Mouse (Mus musculus) neural tube, embryonic 12.5 days (tissue): ENCODE measurements around the gene Bivm. TPM values are rescaled to one million over a fixed set of nuclear protein-coding genes. Genes with fewer than 3 reads are reported as not detected.

Experiments used
- ATAC-seq: fragments of 200-750 bp; cut with Nextera tagmentation; 2 replicates; pipeline ENCODE4 v1.8.0; 2017; ENCODE audit warnings: low read depth, mild to moderate bottlenecking, moderate TSS enrichment, moderate library complexity; ENCODE audit not compliant: low FRiP score
- H3K27ac ChIP-seq: fragments of 300-500 bp; sonication (generic); 2 replicates; pipeline ENCODE4 v1.5.1; 2016
- H3K27me3 ChIP-seq: fragments of 300-500 bp; sonication (generic); replicated peaks from 2 replicates; pipeline ENCODE4 v1.6.1; 2016; ENCODE audit warnings: mild to moderate bottlenecking
- H3K36me3 ChIP-seq: fragments of 300-500 bp; sonication (generic); 2 replicates; pipeline ENCODE4 v1.6.1; 2016; ENCODE audit warnings: mild to moderate bottlenecking
- H3K4me1 ChIP-seq: fragments of 300-500 bp; sonication (generic); 2 replicates; pipeline ENCODE4 v1.6.1; 2016
- H3K4me2 ChIP-seq: fragments of 300-500 bp; sonication (generic); replicated peaks from 2 replicates; pipeline ENCODE4 v1.6.1; 2016; ENCODE audit warnings: mild to moderate bottlenecking
- H3K4me3 ChIP-seq: fragments of 300-500 bp; sonication (generic); 2 replicates; pipeline ENCODE4 v1.5.1; 2016
- H3K9ac ChIP-seq: fragments of 300-500 bp; sonication (generic); 2 replicates; pipeline ENCODE4 v1.6.1; 2016; ENCODE audit warnings: mild to moderate bottlenecking
- H3K9me3 ChIP-seq: fragments of 300-500 bp; sonication (generic); 2 replicates; pipeline ENCODE4 v1.6.1; 2016; ENCODE audit warnings: mild to moderate bottlenecking
- WGBS: fragments of 180-500 bp; shearing (Covaris S2); methylation state at CpG from one replicate; pipeline ENCODE4 v1.1.7; 2016; 5-methylcytosine and 5-hydroxymethylcytosine counted together
- polyA plus RNA-seq: library from polyadenylated mRNA; unstranded; fragments of >200 nt; fragmentation: Nextera tagmentation; extraction: Ambion mirVana; gene quantifications from 2 replicates; pipeline ENCODE4 v1.2.1, GENCODE M21; 2016

Bivm gene
- polyA plus RNA-seq: 26.5 and 31.9 TPM in 2 replicates

GRCm38 (mm10) chr1:44118239-44119054, at the start of gene Bivm, which contains the start of gene Kdelc1:
Bivm (plus strand) TSS chr1:44118957.
Kdelc1 (minus strand) TSS chr1:44118808.
- Histone ChIP-seq H3K4me2 (peak within 1 kb of the TSS; percentile 76), H3K9me3 (no peaks in the 10 kb centered on the region), H3K4me3 (peak within 1 kb of the TSS; percentile 74), H3K4me1 (no peaks in the 10 kb centered on the region), H3K36me3 (peaks cover 11% of the 10 kb centered on the region), H3K9ac (peak within 1 kb of the TSS; percentile 89), H3K27ac (peak within 1 kb of the TSS; percentile 88), H3K27me3 (no peaks in the 10 kb centered on the region)
- peak; percentile 97 for ATAC-seq
- under 1% methylated on average over 39 of the region's 39 CpGs for WGBS

- H3K9ac ChIP-seq: peak overlapping the region; percentile 77
- peak; percentile 81 for ATAC-seq
- H3K4me1 ChIP-seq: peaks cover 8% of the 10 kb centered on the region; the same call in 1 of the 2 replicates
- peak overlapping the region; percentile 82; the same call in 1 of the 2 replicates for H3K27ac ChIP-seq
- no peaks in the 10 kb centered on the region for H3K9me3 ChIP-seq
- under 1% methylated on average over 55 of the region's 55 CpGs for WGBS
- H3K27me3 ChIP-seq: no peaks in the 10 kb centered on the region
- peaks cover 26% of the 10 kb centered on the region for H3K36me3 ChIP-seq
- peak overlapping the region; percentile 79 for H3K4me3 ChIP-seq
- H3K4me2 ChIP-seq: peak overlapping the region; percentile 68
Observed at GRCm38 (mm10) chr1:44101448-44102225, 17.1 kb upstream of the Bivm start.

DNA sequence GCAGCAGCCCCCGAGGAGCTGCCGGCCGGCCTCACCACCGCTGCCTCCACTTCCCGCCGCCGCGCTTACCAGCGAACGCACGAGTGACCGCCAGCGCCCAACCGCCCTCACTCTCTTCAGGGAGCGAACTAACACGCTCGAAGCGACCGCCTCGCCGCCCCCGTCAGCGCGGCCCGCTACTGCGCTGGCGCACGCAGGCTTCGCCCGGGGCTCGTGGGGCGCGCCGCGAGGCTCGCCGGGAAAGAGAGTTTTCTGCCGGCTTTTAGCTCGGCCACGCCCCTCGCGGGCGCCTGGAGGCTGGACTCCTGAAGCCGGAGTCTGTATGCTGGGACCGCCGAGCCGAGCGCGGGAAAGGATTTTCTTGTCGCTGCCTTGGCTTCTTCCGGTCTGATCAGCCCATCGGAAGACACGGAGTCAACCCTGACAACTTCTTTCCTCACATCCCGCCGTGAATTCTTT, 16.5 kb upstream of the Bivm start, which contains the start of gene Tex30:
Tex30 (minus strand) TSS at position 183 of the 459 bp plus-strand sequence.
- H3K27me3 ChIP-seq: no peaks in the 10 kb centered on the region
- under 1% methylated on average over 55 of the region's 55 CpGs for WGBS
- peak within 1 kb of the TSS; percentile 82; the same call in 1 of the 2 replicates for H3K27ac ChIP-seq
- ATAC-seq: peak; percentile 98
- peaks cover 21% of the 10 kb centered on the region for H3K36me3 ChIP-seq
- H3K4me2 ChIP-seq: peak within 1 kb of the TSS; percentile 68
- H3K9ac ChIP-seq: peak within 1 kb of the TSS; percentile 77
- H3K4me1 ChIP-seq: peaks cover 8% of the 10 kb centered on the region; the same call in 1 of the 2 replicates
- H3K9me3 ChIP-seq: no peaks in the 10 kb centered on the region
- peak within 1 kb of the TSS; percentile 79 for H3K4me3 ChIP-seq

GRCm38 (mm10) chr1:44102939-44103338, 15.8 kb upstream of the Bivm start:
- WGBS: 12% methylated on average over 5 of the region's 5 CpGs
- H3K4me3 ChIP-seq: peak overlapping the region; percentile 79; the same call in 1 of the 2 replicates
- 0 out of 2 replicates have a peak overlapping the region, but pooled peaks have one; percentile 77 for H3K9ac ChIP-seq
- no peaks in the 10 kb centered on the region for H3K9me3 ChIP-seq
- peaks cover 8% of the 10 kb centered on the region; the same call in 1 of the 2 replicates for H3K4me1 ChIP-seq
- no peaks in the 10 kb centered on the region for H3K27me3 ChIP-seq
- H3K4me2 ChIP-seq: peak overlapping the region; percentile 68
- H3K27ac ChIP-seq: no peak overlapping the region
- peak; percentile 27; the same call in 1 of the 2 replicates for ATAC-seq
- peaks cover 21% of the 10 kb centered on the region for H3K36me3 ChIP-seq

DNA sequence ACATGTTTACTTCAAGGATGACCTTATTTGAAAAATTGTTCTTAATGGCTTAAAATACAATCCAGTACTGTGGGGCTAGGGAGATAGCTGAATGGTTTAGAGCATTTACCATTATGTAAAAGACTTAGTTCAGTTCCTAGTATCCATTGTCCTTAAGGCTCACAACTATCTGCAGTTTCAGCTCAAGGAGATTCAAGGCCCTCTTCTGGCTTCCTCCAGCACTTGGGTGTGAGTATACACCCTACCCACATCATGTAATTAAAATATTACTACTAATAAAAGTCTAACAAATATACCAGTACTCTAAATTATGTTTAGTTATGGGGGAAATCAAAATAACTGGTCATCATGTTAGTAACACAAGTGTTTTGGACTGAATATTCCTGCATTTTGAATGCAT, 1.2 kb upstream of the Bivm start:
- H3K36me3 ChIP-seq: peaks cover 16% of the 10 kb centered on the region
- no peaks in the 10 kb centered on the region for H3K27me3 ChIP-seq
- no peaks in the 10 kb centered on the region for H3K9me3 ChIP-seq
- H3K4me1 ChIP-seq: no peaks in the 10 kb centered on the region
- no peak overlapping the region for H3K9ac ChIP-seq
- H3K4me3 ChIP-seq: no peak overlapping the region
- no peak for ATAC-seq
- no peak overlapping the region for H3K27ac ChIP-seq
- H3K4me2 ChIP-seq: peak overlapping the region; percentile 76

DNA sequence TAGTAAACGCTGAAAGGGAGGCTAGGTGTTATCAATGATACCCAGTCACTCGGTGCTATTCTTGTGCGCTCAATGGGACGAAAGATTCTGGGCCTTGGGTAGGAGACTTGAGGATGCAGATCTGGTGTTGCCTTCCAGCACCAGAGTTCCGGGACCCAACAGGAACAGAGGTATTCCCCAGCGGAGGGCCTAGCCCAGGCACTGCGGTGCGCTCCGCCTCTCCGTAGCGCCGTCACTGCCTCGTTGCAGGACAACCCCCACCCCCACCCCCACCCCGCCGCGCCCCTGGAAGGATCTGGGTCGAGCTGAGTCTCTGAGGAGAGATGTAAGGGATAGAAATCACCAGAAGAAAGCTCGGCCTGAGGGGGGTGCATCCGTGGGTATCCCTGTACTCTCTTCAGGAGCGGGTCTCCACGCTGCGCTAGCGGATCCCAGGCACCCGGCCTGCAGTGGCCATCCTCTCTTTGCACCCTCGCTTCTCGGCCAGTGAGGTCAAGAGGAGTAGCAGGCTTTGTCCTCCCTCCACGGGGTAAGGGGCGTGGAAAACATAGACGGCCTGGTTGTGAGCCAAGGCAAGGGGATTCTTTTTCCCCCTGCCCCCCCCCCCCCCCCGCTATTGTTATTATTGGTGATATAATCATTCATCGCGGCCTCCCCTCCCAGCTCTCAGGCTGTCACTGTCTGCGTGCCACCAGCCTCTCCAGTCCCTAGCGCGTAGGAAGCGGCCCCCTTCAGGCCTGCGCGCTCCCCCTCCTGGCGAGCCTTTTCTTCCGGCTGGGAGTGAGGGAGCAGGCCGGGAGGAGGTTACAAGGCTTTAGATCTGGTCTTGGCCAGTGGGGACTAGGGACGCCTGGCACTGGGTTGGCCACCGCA, 680 bp downstream of the Bivm start:
- Histone ChIP-seq H3K9ac (peak overlapping the region; percentile 89), H3K4me1 (no peaks in the 10 kb centered on the region), H3K4me2 (peak overlapping the region; percentile 76), H3K27ac (peak overlapping the region; percentile 88), H3K27me3 (no peaks in the 10 kb centered on the region), H3K36me3 (peaks cover 7% of the 10 kb centered on the region), H3K9me3 (no peaks in the 10 kb centered on the region), H3K4me3 (peak overlapping the region; percentile 74)
- under 1% methylated on average over 41 of the region's 43 CpGs for WGBS
- ATAC-seq: peak; percentile 90

DNA sequence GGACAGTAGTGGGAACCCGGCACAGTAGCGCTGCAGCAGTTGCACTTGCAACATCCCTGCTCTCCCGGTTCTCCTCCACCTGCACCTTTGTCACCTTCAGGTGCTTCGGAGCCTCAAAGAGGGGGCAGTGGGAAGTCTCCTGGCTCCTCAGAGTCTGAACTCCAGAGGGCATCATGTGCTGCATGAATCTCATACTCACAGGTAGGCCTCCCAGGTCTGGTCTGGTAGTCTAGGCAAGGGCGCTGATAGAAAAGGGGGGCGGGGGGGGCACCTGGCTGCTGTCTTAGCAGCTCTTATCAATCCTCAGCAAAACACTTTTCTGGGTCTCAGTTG, 1.3 kb downstream of the Bivm start:
- peak overlapping the region; percentile 74 for H3K4me3 ChIP-seq
- WGBS: 7% methylated on average over 6 of the region's 6 CpGs
- peak overlapping the region; percentile 88 for H3K27ac ChIP-seq
- no peaks in the 10 kb centered on the region for H3K9me3 ChIP-seq
- H3K9ac ChIP-seq: peak overlapping the region; percentile 89
- H3K36me3 ChIP-seq: peaks cover 8% of the 10 kb centered on the region
- no peaks in the 10 kb centered on the region for H3K27me3 ChIP-seq
- no peaks in the 10 kb centered on the region for H3K4me1 ChIP-seq
- H3K4me2 ChIP-seq: peak overlapping the region; percentile 76
- ATAC-seq: peak; percentile 27

DNA sequence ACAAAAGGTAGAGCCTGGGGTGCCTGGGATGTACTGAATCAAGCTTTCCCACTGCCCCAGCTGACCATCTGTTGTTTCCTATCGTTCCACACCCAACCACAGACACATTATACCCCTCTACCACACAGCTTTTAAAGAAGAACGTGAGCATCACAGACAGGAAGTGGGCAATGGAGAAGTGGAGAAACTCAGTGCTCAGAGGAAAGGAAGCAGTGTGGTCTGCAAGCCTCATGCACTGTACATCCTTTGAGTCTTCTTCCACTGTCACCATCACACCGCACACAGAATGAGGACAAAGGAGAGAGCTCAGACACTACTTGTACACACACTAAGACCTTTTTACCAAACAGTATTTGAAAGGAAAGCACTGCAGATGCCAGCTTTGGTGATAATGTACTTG, 3.5 kb downstream of the Bivm start:
- no peaks in the 10 kb centered on the region for H3K9me3 ChIP-seq
- H3K27ac ChIP-seq: no peak overlapping the region
- ATAC-seq: no peak
- no peaks in the 10 kb centered on the region for H3K27me3 ChIP-seq
- no peaks in the 10 kb centered on the region for H3K4me1 ChIP-seq
- no peak overlapping the region for H3K9ac ChIP-seq
- WGBS: 88% methylated on average over 3 of the region's 3 CpGs
- H3K4me3 ChIP-seq: no peak overlapping the region
- peaks cover 12% of the 10 kb centered on the region; the same call in 1 of the 2 replicates for H3K36me3 ChIP-seq
- no peak overlapping the region for H3K4me2 ChIP-seq

GRCm38 (mm10) chr1:44125590-44125989, 6.8 kb downstream of the Bivm start:
- H3K4me2 ChIP-seq: no peak overlapping the region
- ATAC-seq: no peak
- no peak overlapping the region for H3K27ac ChIP-seq
- no peak overlapping the region for H3K9ac ChIP-seq
- H3K4me1 ChIP-seq: no peaks in the 10 kb centered on the region
- H3K27me3 ChIP-seq: no peaks in the 10 kb centered on the region
- peaks cover 21% of the 10 kb centered on the region; the same call in 1 of the 2 replicates for H3K36me3 ChIP-seq
- WGBS: 91% methylated on average over 4 of the region's 4 CpGs
- no peak overlapping the region for H3K4me3 ChIP-seq
- no peaks in the 10 kb centered on the region for H3K9me3 ChIP-seq

DNA sequence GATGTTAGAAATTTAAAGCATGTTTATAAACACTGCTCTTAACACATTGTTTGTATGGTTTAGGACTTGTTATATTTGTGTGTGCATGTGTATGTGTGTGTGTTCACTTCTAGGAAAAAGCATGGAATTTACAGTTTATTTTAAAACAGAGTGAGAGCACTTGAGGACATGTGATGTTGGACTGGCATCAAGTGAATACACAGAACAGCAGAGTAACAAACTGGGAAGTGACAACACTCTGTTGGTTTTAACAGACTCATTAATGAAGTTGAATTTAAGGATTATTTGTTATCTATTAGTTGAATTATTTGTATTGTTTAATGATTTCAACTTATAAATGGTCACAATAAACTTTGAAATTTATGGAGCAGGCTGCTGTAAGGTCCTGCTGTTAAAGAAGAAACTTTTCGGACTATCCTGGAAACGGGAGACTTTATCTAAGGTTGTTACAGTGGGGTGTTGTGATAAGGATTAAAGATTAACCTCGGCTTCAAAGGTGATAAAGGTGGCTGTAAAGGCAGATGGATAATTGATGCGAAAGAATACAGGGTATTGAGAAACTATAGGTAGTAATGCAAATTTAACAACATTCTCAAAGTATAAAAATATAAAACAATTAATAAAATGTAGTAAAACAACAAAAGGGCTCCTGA, 11.3 kb downstream of the Bivm start:
- ATAC-seq: no peak
- peaks cover 33% of the 10 kb centered on the region; the same call in 1 of the 2 replicates for H3K36me3 ChIP-seq
- H3K27ac ChIP-seq: no peak overlapping the region
- no peak overlapping the region for H3K4me2 ChIP-seq
- H3K27me3 ChIP-seq: no peaks in the 10 kb centered on the region
- no peak overlapping the region for H3K9ac ChIP-seq
- 90% methylated on average over 4 of the region's 4 CpGs for WGBS
- no peak overlapping the region for H3K4me3 ChIP-seq
- no peaks in the 10 kb centered on the region for H3K9me3 ChIP-seq
- H3K4me1 ChIP-seq: no peaks in the 10 kb centered on the region

DNA sequence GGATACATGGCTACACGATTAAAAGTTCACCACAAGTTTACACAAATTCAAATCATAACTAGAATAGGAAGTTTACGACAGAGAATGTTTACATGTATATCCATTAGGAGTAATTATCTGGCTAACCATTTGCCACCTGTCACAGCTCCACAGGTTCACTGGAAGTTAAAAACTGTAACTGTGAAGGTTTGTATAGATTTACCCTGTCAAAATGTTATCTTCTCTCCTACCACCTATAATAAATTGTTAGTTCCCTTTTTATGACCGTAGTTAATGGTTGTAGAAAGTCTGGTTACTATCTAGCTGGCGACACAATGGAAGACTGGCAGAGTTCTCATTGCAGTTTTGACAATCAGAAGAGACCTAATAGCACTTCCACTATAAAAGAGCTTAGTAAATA, 21.5 kb downstream of the Bivm start:
- Histone ChIP-seq H3K4me1 (no peaks in the 10 kb centered on the region), H3K27ac (no peak overlapping the region), H3K36me3 (peaks cover 43% of the 10 kb centered on the region), H3K9me3 (no peaks in the 10 kb centered on the region), H3K4me2 (no peak overlapping the region), H3K4me3 (no peak overlapping the region), H3K9ac (no peak overlapping the region), H3K27me3 (no peaks in the 10 kb centered on the region)
- 86% methylated on average over 4 of the region's 4 CpGs for WGBS
- no peak for ATAC-seq
